Mouse (Mus musculus) heart, embryonic 11.5 days (tissue): Measurements from ENCODE around the gene Tnfsf10. TPM values are rescaled to one million over a fixed set of nuclear protein-coding genes. Genes with fewer than 3 reads are reported as not detected.

ENCODE experiments used
- ATAC-seq: fragments of 200-750 bp; cut with Nextera tagmentation; replicated peaks from 2 replicates; pipeline ENCODE4 v1.8.0; 2017; ENCODE audit warnings: moderate library complexity; ENCODE audit not compliant: insufficient number of reproducible peaks, low FRiP score, low TSS enrichment
- H3K27ac ChIP-seq: fragments of 300-500 bp; sonication (generic); 2 replicates; pipeline ENCODE4 v1.5.1; 2014; ENCODE audit warnings: mild to moderate bottlenecking, low read depth, low read length
- H3K27me3 ChIP-seq: fragments of 300-500 bp; sonication (generic); 2 replicates; pipeline ENCODE4 v1.6.1; 2014; ENCODE audit warnings: mild to moderate bottlenecking, low read length, mixed read lengths; ENCODE audit not compliant: control insufficient read depth, insufficient read depth
- H3K36me3 ChIP-seq: fragments of 300-500 bp; sonication (generic); 2 replicates; pipeline ENCODE4 v1.6.1; 2014; ENCODE audit warnings: mild to moderate bottlenecking, low read length, moderate library complexity, mixed read lengths; ENCODE audit not compliant: control insufficient read depth, insufficient read depth
- H3K4me1 ChIP-seq: fragments of 300-500 bp; sonication (generic); 2 replicates; pipeline ENCODE4 v1.6.1; 2014; ENCODE audit warnings: low read length; ENCODE audit not compliant: control insufficient read depth, insufficient read depth
- H3K4me2 ChIP-seq: fragments of 300-500 bp; sonication (generic); 2 replicates; pipeline ENCODE4 v1.6.1; 2014; ENCODE audit warnings: mild to moderate bottlenecking, moderate library complexity
- H3K4me3 ChIP-seq: fragments of 300-500 bp; sonication (generic); 2 replicates; pipeline ENCODE4 v1.5.1; 2014; ENCODE audit warnings: low read depth, low read length
- H3K9ac ChIP-seq: fragments of 300-500 bp; sonication (generic); 2 replicates; pipeline ENCODE4 v1.6.1; 2014; ENCODE audit warnings: mild to moderate bottlenecking, low read depth, low read length, moderate library complexity
- H3K9me3 ChIP-seq: fragments of 300-500 bp; sonication (generic); replicated peaks from 2 replicates; pipeline ENCODE4 v1.6.1; 2016; ENCODE audit warnings: low read length; ENCODE audit not compliant: control insufficient read depth
- WGBS: fragments of 180-500 bp; shearing (Covaris S2); extraction: QIAGEN DNeasy Blood & Tissue Kit; methylation state at CpG from one replicate; pipeline ENCODE4 v1.1.7; 2014; ENCODE audit not compliant: insufficient replicate concordance; 5-methylcytosine and 5-hydroxymethylcytosine counted together
- polyA plus RNA-seq: library from polyadenylated mRNA; unstranded; fragments of >200 nt; fragmentation: Nextera tagmentation; extraction: Ambion mirVana; gene quantifications from 2 replicates; pipeline ENCODE4 v1.2.1, GENCODE M21; 2014

Gene Tnfsf10
- polyA plus RNA-seq, 1 experiment from 2014 or later, result not detected

DNA sequence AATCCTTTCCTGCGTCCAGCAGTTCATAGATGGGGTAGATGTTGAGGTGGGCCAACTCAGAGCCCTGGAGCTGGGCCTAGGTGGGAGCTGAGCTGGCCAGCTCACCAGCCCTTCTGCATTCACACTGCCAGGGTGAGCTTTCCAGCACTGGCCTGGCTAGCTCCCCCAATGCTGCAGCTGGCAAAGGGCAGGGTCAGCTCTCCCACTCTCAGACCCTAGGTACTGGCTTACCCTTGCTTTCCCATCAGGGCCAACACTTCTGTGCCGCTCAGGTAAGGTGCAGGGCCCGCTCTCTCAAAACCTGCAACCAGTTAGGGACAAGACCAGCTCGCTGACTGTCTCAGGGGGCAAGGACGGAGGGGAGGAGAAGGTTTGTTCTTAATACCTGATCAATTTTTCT is 23.9 kb downstream of the Tnfsf10 start:
- H3K4me3 ChIP-seq, result no peak overlapping the region
- WGBS, result 84% methylated on average over 5 of the region's 5 CpGs
- no peaks in the 10 kb centered on the region for H3K36me3 ChIP-seq
- no peaks in the 10 kb centered on the region for H3K27me3 ChIP-seq
- no peak overlapping the region for H3K4me2 ChIP-seq
- no peak overlapping the region for H3K9ac ChIP-seq
- no peaks in the 10 kb centered on the region for H3K4me1 ChIP-seq
- H3K9me3 ChIP-seq, result no peaks in the 10 kb centered on the region
- no peak overlapping the region for H3K27ac ChIP-seq
- no peak for ATAC-seq

DNA sequence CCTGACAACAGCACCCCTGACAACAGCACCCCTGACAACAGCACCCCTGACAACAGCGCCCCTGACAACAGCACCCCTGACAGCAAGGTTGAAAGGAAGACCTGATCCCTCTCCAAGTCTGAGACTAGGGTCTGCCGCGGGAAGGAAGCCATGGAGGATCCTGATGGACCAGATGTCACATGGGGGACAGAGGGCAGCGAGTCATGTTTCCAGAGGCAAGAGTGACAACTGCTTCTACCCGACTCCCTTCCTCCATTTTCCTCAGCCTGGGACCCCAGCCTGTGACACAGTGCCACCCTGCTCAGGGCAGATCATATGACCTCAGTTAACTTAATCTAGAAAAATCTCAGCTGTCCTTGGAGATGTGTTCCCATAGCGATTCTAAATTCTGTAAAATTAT is 25.6 kb downstream of the Tnfsf10 start:
- Histone ChIP-seq H3K4me2 (no peak overlapping the region), H3K4me3 (no peak overlapping the region), H3K9ac (no peak overlapping the region), H3K36me3 (no peaks in the 10 kb centered on the region), H3K27ac (no peak overlapping the region), H3K27me3 (no peaks in the 10 kb centered on the region), H3K4me1 (no peaks in the 10 kb centered on the region), H3K9me3 (no peaks in the 10 kb centered on the region)
- 58% methylated on average over 6 of the region's 6 CpGs for WGBS
- ATAC-seq, result no peak

DNA sequence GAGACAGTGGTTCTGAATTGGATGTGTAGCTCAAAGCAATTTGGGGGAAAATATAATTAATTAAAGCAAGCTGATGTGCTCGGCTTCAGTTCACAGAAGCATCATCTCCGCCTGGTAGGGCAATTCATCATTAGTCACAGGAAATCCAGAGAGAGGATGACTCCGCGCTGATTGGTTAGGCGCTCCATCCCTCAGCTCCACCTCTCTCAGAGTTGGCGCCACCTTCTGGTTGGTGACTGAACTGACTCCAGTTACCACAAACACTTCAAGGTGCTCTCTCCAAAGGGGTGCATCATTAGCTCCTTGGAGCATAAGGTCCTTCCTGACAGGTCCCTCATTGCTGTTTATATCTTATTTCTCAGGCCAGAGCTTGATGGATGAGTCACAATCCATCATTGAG is 28.7 kb downstream of the Tnfsf10 start:
- no peaks in the 10 kb centered on the region for H3K36me3 ChIP-seq
- H3K4me3 ChIP-seq, result no peak overlapping the region
- 50% methylated on average over 6 of the region's 6 CpGs for WGBS
- H3K9ac ChIP-seq, result no peak overlapping the region
- H3K27me3 ChIP-seq, result no peaks in the 10 kb centered on the region
- no peak overlapping the region for H3K4me2 ChIP-seq
- H3K9me3 ChIP-seq, result no peaks in the 10 kb centered on the region
- no peak overlapping the region for H3K27ac ChIP-seq
- H3K4me1 ChIP-seq, result no peaks in the 10 kb centered on the region
- no peak for ATAC-seq

DNA sequence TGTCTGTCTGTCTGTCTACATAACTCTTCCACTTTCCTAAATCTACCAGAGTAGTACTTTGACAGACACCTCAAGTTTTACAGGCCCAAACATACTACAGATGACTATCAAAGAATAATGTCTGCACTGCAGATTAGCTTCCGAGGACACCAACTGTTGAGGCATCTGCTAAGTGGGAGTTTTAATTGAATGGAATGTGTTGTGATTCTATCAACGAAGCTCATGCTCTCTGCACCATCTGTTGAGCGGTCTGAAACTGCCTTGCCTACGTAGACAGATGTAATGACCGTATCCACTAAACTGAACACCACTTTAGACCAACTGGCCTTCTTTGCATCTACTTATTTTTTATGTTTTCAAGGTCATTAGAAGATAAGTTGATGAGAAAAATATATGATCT is 31.6 kb downstream of the Tnfsf10 start:
- no peaks in the 10 kb centered on the region for H3K4me1 ChIP-seq
- no peak overlapping the region for H3K4me3 ChIP-seq
- H3K9me3 ChIP-seq, result no peaks in the 10 kb centered on the region
- no peaks in the 10 kb centered on the region for H3K36me3 ChIP-seq
- H3K27me3 ChIP-seq, result no peaks in the 10 kb centered on the region
- H3K27ac ChIP-seq, result no peak overlapping the region
- H3K9ac ChIP-seq, result no peak overlapping the region
- no peak for ATAC-seq
- H3K4me2 ChIP-seq, result no peak overlapping the region
- 69% methylated on average over 5 of the region's 5 CpGs for WGBS

DNA sequence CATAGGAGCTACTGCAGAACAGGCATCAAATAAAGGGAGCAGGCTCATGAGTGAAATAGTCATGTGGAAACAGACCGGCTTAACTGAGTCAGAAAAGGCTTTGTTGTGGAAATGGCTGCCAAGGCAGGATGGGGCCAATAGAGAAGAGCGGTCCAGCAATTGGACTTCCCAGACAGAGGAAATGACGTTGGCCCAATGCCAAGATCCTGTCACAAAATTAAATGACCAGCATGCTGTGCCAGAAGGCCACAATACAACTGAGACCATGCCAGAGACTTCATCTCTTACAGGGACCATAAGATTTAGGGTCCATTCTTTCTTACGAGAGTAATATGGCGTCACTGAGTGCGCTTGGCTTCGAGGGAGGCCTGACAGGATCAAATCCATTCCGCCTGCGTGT is 34.3 kb downstream of the Tnfsf10 start:
- H3K9ac ChIP-seq, result no peak overlapping the region
- H3K27me3 ChIP-seq, result no peaks in the 10 kb centered on the region
- H3K27ac ChIP-seq, result no peak overlapping the region
- H3K36me3 ChIP-seq, result no peaks in the 10 kb centered on the region
- H3K4me1 ChIP-seq, result no peaks in the 10 kb centered on the region
- no peak overlapping the region for H3K4me3 ChIP-seq
- H3K4me2 ChIP-seq, result no peak overlapping the region
- 76% methylated on average over 9 of the region's 9 CpGs for WGBS
- no peak for ATAC-seq
- H3K9me3 ChIP-seq, result no peaks in the 10 kb centered on the region

DNA sequence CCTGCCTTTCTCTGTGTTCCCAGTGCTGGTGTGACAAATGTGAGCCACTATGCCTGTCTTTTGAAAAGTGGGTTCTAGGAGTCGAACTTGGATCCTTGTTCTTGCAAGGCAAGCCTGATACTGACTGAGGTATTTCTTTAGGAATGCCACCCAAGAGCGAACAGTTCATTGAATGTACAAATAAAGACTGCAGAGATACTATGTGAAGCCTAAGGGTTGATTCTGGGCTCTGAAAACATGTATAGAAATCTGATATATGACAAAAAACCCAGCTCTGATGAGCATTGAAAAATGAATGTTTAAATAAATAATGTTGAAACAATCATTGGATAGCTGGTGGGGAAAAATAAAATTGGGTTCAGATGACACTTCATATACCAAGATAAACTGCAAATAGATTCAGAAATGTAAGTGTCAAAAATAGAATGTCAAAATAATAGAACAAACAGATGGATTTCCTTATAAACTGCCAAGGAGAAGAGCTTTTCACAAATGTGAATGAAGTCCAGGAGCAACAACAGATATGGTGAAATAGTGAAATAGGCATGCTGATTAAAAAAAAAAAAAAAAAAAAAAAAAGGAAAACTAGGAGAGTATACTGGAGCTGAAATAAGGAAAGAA is 42.4 kb downstream of the Tnfsf10 start:
- Histone ChIP-seq H3K27ac (no peak overlapping the region), H3K4me2 (no peak overlapping the region), H3K27me3 (no peaks in the 10 kb centered on the region), H3K9me3 (no peaks in the 10 kb centered on the region), H3K9ac (no peak overlapping the region), H3K36me3 (no peaks in the 10 kb centered on the region), H3K4me3 (no peak overlapping the region), H3K4me1 (no peaks in the 10 kb centered on the region)
- ATAC-seq, result no peak
- WGBS, result 78% methylated on average over 2 of the region's 2 CpGs

DNA sequence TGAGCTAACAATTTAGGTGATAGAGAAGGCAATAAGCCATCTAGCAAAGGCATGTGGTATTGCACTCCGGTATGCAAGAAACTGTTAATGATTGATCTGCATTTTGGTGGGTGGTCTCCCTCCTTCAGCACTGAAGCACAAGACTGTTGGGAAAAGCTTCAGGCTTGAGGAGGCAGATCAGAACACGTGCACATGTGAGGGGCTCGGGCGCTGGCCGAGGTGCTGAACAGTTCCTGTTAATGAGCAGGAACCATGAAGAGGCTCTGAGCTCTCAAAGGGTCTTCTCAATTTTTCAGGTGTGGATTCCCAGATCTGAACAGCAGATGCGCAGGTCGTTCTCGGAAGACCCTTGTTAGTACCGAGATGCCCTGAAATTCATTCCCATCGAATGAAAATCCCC is 53.3 kb downstream of the Tnfsf10 start:
- Histone ChIP-seq H3K27me3 (peaks cover 50% of the 10 kb centered on the region), H3K4me3 (no peak overlapping the region), H3K36me3 (no peaks in the 10 kb centered on the region), H3K4me2 (no peak overlapping the region), H3K9ac (no peak overlapping the region), H3K27ac (no peak overlapping the region), H3K9me3 (no peaks in the 10 kb centered on the region), H3K4me1 (peaks cover 7% of the 10 kb centered on the region)
- ATAC-seq, result no peak
- 4% methylated on average over 10 of the region's 10 CpGs for WGBS

DNA sequence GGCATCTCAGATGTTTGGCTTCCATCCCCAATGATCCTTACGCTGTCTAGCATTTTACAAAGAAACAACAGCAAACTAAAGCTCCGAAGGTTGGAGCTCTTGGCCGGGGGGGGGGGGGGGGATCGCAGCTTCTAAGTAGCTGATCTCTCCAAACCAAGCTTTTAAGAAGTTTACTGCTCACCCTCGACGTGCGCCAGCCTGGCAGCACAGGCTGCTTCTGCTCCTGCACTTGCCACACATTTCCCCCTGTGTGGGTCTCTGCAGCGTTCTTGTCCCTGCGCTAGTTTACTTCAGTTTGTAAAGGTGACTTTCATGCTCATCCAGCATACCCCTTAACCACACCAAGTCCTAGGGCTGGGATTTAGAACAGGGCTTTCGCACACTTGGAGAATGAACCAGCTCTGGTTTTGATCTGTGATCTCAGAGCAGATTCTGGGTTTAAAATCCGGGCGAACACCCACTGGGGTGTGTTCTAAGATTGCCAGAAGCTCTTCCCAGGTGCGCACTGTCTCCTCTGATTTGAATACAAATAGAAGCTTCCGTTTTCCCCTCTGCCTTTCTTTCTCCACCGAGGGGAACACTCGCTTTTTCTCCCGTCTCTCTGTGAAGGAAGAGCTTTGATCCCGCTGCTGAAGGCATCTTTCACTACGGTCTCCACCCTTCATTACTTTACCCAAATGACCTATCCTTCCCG is 53.9 kb downstream of the Tnfsf10 start:
- H3K36me3 ChIP-seq, result no peaks in the 10 kb centered on the region
- H3K4me1 ChIP-seq, result peaks cover 7% of the 10 kb centered on the region
- no peak for ATAC-seq
- H3K4me2 ChIP-seq, result no peak overlapping the region
- WGBS, result 3% methylated on average over 20 of the region's 20 CpGs
- no peak overlapping the region for H3K9ac ChIP-seq
- peaks cover 50% of the 10 kb centered on the region for H3K27me3 ChIP-seq
- no peak overlapping the region for H3K4me3 ChIP-seq
- no peaks in the 10 kb centered on the region for H3K9me3 ChIP-seq
- H3K27ac ChIP-seq, result no peak overlapping the region

DNA sequence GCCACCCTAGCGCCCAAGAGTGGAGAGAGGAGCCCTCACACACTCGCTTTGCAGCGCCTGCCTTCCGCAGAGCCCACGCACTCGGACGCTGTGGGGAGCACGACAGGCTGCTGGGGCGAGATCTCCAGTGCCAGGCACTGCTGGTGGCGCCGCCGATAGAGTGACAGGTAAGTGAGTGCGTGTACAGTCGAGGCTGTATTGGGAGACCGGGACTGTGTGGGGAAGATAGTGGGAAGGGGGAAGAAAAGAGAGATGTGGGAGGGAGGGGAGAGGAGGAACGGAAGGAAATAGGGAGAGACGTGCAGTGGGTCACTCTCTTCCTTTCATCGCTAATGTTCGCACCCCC is 54.4 kb downstream of the Tnfsf10 start, which contains the start of gene Ghsr:
Gene Ghsr, plus strand, starts transcription at position 76 of the 346 bp plus-strand sequence.
- H3K4me3 ChIP-seq, result peak within 1 kb of the TSS; percentile 22
- no peaks in the 10 kb centered on the region for H3K36me3 ChIP-seq
- peaks cover 7% of the 10 kb centered on the region for H3K4me1 ChIP-seq
- peak within 1 kb of the TSS; percentile 51 for H3K4me2 ChIP-seq
- peaks cover 50% of the 10 kb centered on the region for H3K27me3 ChIP-seq
- no peak for ATAC-seq
- WGBS, result 2% methylated on average over 19 of the region's 19 CpGs
- no peak within 1 kb of the TSS for H3K27ac ChIP-seq
- no peaks in the 10 kb centered on the region for H3K9me3 ChIP-seq
- no peak within 1 kb of the TSS for H3K9ac ChIP-seq
